Mouse (Mus musculus): Measurements from ENCODE around the gene Tmem236.

- TF ChIP-seq CTCF (IDR thresholded peaks at IDR 0.05) (no peak), EP300 (IDR thresholded peaks at IDR 0.05) (no peak)
Measured at GRCm38 (mm10) chr2:14151854-14152253, 22.5 kb upstream of the Tmem236 start.
